Mouse (Mus musculus) midbrain, postnatal 0 days (tissue): ENCODE results near the gene Fam166a. TPM values are rescaled to one million over a fixed set of nuclear protein-coding genes. Genes with fewer than 3 reads are reported as not detected.
A peak's percentile ranks its signal among the peaks of the same experiment; 100 is the strongest.
"Not testable (repeated sequence)": the region's sequence is repeated elsewhere in the genome, so short reads cannot be mapped to it uniquely, and the experiment has no call there.

Experiments used
- ATAC-seq: fragments of 200-750 bp; cut with Nextera tagmentation; 2 replicates; pipeline ENCODE4 v1.8.0; 2017; ENCODE audit warnings: moderate number of reproducible peaks, mild to moderate bottlenecking, moderate TSS enrichment, moderate library complexity; ENCODE audit not compliant: low FRiP score
- DNase-seq: peaks from one replicate; pipeline ENCODE4 v3.0.0-alpha.2; 2015; ENCODE audit warnings: low spot score
- H3K27ac ChIP-seq: fragments of 300-500 bp; sonication (generic); 2 replicates; pipeline ENCODE4 v1.5.1; 2014; ENCODE audit warnings: low read depth, mild to moderate bottlenecking, low read length, mixed read lengths
- H3K27me3 ChIP-seq: fragments of 300-500 bp; sonication (generic); 2 replicates; pipeline ENCODE4 v1.6.1; 2014; ENCODE audit warnings: low read length, control low read depth, mixed read lengths; ENCODE audit not compliant: insufficient read depth
- H3K36me3 ChIP-seq: fragments of 300-500 bp; sonication (generic); 2 replicates; pipeline ENCODE4 v1.6.1; 2014; ENCODE audit warnings: low read length, control low read depth, mixed read lengths; ENCODE audit not compliant: insufficient read depth
- H3K4me1 ChIP-seq: fragments of 300-500 bp; sonication (generic); 2 replicates; pipeline ENCODE4 v1.6.1; 2014; ENCODE audit warnings: mild to moderate bottlenecking, control low read depth, antibody characterized with exemption, low read length, mixed read lengths; ENCODE audit not compliant: insufficient read depth
- H3K4me2 ChIP-seq: fragments of 300-500 bp; sonication (generic); 2 replicates; pipeline ENCODE4 v1.6.1; 2014; ENCODE audit warnings: low read depth, mild to moderate bottlenecking, low read length, mixed read lengths; ENCODE audit not compliant: poor library complexity, severe bottlenecking
- H3K4me3 ChIP-seq: fragments of 300-500 bp; sonication (generic); 2 replicates; pipeline ENCODE4 v1.5.1; 2014; ENCODE audit warnings: low read depth, mild to moderate bottlenecking, low read length, moderate library complexity
- H3K9ac ChIP-seq: fragments of 300-500 bp; sonication (generic); replicated peaks from 2 replicates; pipeline ENCODE4 v1.6.1; 2014; ENCODE audit warnings: mild to moderate bottlenecking, low read length, moderate library complexity, mixed read lengths; ENCODE audit not compliant: poor library complexity, severe bottlenecking
- H3K9me3 ChIP-seq: fragments of 300-500 bp; sonication (generic); 2 replicates; pipeline ENCODE4 v1.6.1; 2016; ENCODE audit warnings: low read length, control low read depth
- CTCF ChIP-seq: IDR thresholded peaks from 2 replicates; pipeline ENCODE4 v1.5.1; 2016; ENCODE audit warnings: antibody characterized with exemption, mild to moderate bottlenecking
- WGBS: fragments of 180-500 bp; shearing (Covaris S2); extraction: QIAGEN DNeasy Blood & Tissue Kit; methylation state at CpG from one replicate; pipeline ENCODE4 v1.1.7; 2014; 5-methylcytosine and 5-hydroxymethylcytosine counted together
- polyA plus RNA-seq: library from polyadenylated mRNA; unstranded; fragments of >200 nt; fragmentation: Nextera tagmentation; extraction: Ambion mirVana; gene quantifications from 2 replicates; pipeline ENCODE4 v1.2.1, GENCODE M21; 2015
- total RNA-seq: library from RNA; depleted of rRNA; stranded (reverse); fragments of >200 nt; gene quantifications from 2 replicates; pipeline ENCODE4 v1.2.3, GENCODE M21; 2014

The Fam166a gene
- total and polyA plus RNA-seq, 2 experiments from 2014 or later, result not detected

DNA sequence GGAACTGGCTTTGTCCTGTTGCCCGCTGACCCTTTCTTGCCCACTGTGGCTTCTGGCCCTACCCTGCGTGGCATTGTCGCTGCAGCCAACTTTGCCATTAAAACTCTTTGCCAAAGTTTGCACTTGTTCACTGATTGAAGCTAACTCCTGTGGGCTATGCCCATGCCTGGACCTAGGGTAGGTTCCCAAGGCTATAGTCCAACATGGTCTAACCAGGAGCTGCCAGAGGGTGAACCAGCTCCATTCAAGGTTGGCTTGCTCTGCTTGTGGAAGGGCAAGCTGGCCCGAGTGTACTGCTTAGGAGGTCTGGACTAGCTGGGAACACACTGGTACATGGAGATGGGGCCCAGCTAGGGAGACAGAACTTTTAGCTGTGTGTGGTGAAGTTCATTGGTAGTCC lies 25.6 kb downstream of the Fam166a start:
- no peak for TF ChIP-seq CTCF
- WGBS, result 88% methylated on average over 4 of the region's 4 CpGs
- H3K9me3 ChIP-seq, result no peaks in the 10 kb centered on the region
- H3K27ac ChIP-seq, result no peak overlapping the region
- H3K9ac ChIP-seq, result no peak overlapping the region
- no peaks in the 10 kb centered on the region for H3K27me3 ChIP-seq
- no peak for DNase-seq
- no peak for ATAC-seq
- H3K4me2 ChIP-seq, result no peak overlapping the region
- no peak overlapping the region for H3K4me3 ChIP-seq
- peaks cover 9% of the 10 kb centered on the region; the same call in 1 of the 2 replicates for H3K4me1 ChIP-seq
- H3K36me3 ChIP-seq, result peaks cover 25% of the 10 kb centered on the region

DNA sequence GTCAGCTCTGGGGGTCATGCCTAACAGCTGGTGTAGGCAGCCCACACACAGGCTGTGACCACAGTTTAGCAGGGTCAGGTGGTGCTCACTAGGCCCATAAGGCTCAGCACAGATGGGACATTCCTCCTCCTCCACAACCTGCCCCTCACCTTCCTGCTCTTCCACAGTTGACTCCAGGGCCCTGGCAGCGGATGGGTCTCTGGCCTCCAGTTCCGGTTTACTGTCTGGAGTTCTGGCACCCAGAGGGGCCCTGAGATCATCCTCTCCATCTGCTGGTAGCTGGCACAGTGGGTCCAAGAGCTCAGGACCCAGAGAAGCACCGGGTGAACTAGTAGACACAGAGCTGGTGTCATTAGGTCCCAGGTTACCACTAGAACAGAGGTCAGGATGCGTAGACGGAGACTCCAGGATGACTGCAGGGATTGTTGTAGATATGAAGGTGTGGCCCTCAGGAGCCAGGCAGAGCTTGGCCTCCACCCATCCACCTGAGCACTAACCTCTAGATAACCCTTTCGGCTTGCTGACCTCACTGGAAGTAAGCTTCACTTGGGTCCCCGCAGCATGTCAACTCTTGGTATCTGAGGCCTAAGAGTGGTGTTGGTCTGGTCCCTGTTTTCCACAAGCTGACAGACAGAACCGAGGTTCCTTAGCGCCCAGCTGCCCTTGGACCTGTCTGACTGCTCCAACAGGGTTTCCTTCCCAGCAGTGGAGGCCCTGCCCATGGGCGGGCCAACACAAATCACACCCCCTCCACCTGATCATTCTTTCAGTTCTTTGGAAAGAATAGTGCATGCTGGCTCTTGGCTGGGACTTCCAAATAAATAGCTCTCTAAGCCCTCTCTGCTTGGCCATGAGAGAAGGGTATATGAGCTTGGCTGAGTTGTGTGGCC lies 27.9 kb downstream of the Fam166a start, which contains the start of gene AL732309.1:
Gene AL732309.1 (minus strand): TSS at position 681 of the 890 bp plus-strand sequence.
- Histone ChIP-seq H3K36me3 (peaks cover 32% of the 10 kb centered on the region), H3K27me3 (no peaks in the 10 kb centered on the region), H3K4me3 (no peak within 1 kb of the TSS), H3K9ac (no peak within 1 kb of the TSS), H3K4me1 (peaks cover 8% of the 10 kb centered on the region; the same call in 1 of the 2 replicates), H3K9me3 (no peaks in the 10 kb centered on the region), H3K27ac (no peak within 1 kb of the TSS), H3K4me2 (no peak within 1 kb of the TSS)
- WGBS, result 94% methylated on average over 9 of the region's 10 CpGs
- TF ChIP-seq CTCF, result no peak
- ATAC-seq (no peak), DNase-seq (no peak)

DNA sequence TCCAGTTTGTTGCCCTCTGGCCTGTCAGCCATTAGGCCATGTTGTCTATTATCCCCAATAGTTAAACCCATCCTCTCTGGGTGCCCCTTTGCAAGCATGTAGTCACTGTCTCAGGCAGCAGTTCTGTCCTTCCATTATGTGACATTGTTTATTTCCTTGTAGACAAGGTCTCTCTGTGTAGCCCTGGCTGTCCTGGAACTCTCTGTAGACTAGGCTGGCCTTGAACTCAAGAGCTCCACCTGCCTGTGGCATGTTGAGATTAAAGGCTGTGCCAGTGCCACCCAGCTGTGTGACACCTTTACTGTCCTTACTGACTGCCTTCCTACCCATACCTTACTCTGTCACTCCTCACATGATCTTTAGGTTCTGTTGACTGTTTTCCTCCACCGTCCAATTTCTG lies 33.8 kb downstream of the Fam166a start:
- no peaks in the 10 kb centered on the region for H3K27me3 ChIP-seq
- WGBS, result 69% methylated on average over 1 of the region's 1 CpGs
- peak; percentile 56 for TF ChIP-seq CTCF
- no peak overlapping the region for H3K9ac ChIP-seq
- peaks cover 17% of the 10 kb centered on the region for H3K36me3 ChIP-seq
- DNase-seq (no peak), ATAC-seq (no peak)
- no peak overlapping the region for H3K4me2 ChIP-seq
- H3K9me3 ChIP-seq, result no peaks in the 10 kb centered on the region
- no peak overlapping the region for H3K27ac ChIP-seq
- no peak overlapping the region for H3K4me3 ChIP-seq
- H3K4me1 ChIP-seq, result 0 out of 2 replicates have a peak, but pooled peaks cover 9% of the 10 kb centered on the region

DNA sequence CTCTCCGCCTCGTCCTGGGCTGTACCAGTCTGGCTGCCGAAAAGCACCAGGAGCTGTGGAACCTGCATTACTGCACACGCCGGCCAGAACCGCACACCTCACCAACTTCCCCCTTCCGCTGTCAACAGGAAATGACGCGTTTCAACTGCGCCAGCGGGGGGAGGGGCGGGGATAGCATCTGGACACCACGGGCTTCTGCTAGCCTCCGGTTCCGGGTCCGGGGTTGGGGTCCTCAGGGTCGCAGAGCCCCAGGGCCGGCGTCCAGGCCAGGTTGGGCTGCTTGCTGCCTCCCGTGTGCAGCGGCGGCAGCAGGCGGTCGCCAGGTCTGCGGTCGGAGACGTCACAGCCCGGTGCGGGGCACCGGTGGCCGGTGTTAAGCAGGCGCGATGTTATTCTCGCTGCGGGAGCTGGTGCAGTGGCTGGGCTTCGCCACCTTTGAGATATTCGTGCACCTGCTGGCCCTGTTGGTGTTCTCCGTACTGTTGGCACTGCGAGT lies 36.8 kb downstream of the Fam166a start, which contains the start of gene Tmem203:
Gene Tmem203 (plus strand): TSS at position 156 of the 496 bp plus-strand sequence.
- ATAC-seq (peak; percentile 92), DNase-seq (peak; percentile 93)
- Histone ChIP-seq H3K9me3 (no peaks in the 10 kb centered on the region), H3K4me1 (0 out of 2 replicates have a peak, but pooled peaks cover 9% of the 10 kb centered on the region), H3K9ac (peak within 1 kb of the TSS; percentile 86), H3K4me2 (peak within 1 kb of the TSS; percentile 99), H3K27me3 (no peaks in the 10 kb centered on the region), H3K27ac (peak within 1 kb of the TSS; percentile 82), H3K4me3 (peak within 1 kb of the TSS; percentile 98), H3K36me3 (peaks cover 7% of the 10 kb centered on the region; the same call in 1 of the 2 replicates)
- 1% methylated on average over 38 of the region's 39 CpGs for WGBS
- no peak for TF ChIP-seq CTCF

DNA sequence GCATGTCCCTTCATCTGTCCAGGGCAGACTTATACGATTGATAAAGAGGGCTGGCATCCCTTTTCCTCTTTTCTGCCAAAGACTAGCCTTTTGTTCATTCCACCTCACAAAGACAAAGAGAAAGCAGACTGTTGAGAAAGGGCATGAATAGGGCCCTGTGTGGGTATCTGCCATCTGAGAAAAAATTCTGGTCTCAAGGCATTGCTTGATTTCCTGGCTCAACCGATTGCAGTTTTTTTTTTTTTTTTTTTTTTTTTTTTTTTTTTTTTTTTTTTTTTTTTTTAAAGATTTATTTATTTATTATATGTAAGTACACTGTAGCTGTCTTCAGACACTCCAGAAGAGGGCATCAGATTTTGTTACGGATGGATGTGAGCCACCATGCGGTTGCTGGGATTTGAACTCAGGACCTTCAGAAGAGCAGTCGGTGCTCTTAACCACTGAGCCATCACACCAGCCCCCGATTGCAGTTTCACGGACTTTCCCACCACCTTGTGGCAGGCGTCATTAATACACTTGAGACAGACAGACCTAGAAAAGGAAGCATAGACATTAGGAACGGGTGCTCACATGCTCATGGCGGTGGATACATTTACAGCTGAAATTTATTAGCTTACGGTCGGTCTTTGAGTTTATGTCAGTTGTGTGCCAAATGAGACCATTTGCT lies 38.0 kb downstream of the Fam166a start:
- H3K27ac ChIP-seq, result not testable (repeated sequence)

DNA sequence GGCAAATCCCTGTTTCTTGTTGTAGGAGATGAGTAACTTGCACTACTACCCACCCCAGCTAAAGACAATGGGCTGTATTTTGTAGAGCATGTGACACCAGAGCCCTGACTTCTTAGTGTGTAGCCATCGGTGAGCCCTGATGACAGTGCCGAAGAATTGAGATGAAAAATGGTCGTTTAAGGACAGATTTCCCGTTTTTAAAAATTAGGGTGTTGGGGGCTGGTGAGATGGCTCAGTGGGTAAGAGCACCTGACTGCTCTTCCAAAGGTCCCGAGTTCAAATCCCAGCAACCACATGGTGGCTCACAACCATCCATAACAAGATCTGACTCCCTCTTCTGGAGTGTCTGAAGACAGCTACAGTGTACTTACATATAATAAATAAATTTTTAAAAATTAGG lies 38.7 kb downstream of the Fam166a start:
- 94% methylated on average over 5 of the region's 5 CpGs for WGBS
- not testable (repeated sequence) for DNase-seq, H3K4me1 ChIP-seq, H3K4me2 ChIP-seq, H3K9ac ChIP-seq, H3K36me3 ChIP-seq, H3K27me3 ChIP-seq, ATAC-seq, H3K9me3 ChIP-seq, H3K27ac ChIP-seq, H3K4me3 ChIP-seq

More for the DNA sequence above, 38.0 kb downstream of the Fam166a start:
- peak overlapping the region; percentile 86; the same call in 1 of the 2 replicates for H3K9ac ChIP-seq
- peak overlapping the region; percentile 98 for H3K4me3 ChIP-seq
- not testable (repeated sequence) for DNase-seq, H3K9me3 ChIP-seq, H3K36me3 ChIP-seq, ATAC-seq, H3K4me1 ChIP-seq, H3K27me3 ChIP-seq
- peak; percentile 35; the same call in 1 of the 2 replicates for TF ChIP-seq CTCF
- 57% methylated on average over 10 of the region's 12 CpGs for WGBS
- peak overlapping the region; percentile 99 for H3K4me2 ChIP-seq
